Mouse (Mus musculus): ENCODE measurements around the gene Rapgef4. TPM values are rescaled to one million over a fixed set of nuclear protein-coding genes. Genes with fewer than 3 reads are reported as not detected.

Rapgef4 gene
- polyA plus RNA-seq, 1 experiment, result not detected

- H3K27ac ChIP-seq (ENCODE audit: insufficient read depth, low read depth, low read length), result no peak overlapping the region
- peaks cover 6% of the 10 kb centered on the region for H3K4me1 ChIP-seq (ENCODE audit: control insufficient read depth, insufficient read depth, low read length)
- H3K4me3 ChIP-seq (ENCODE audit: insufficient read depth, low read depth, low read length), result no peak overlapping the region
- 34% methylated on average over 9 of the region's 9 CpGs for WGBS
- no peak for TF ChIP-seq CTCF (IDR thresholded peaks at IDR 0.05; ENCODE audit: insufficient read depth, low read depth, low read length)
- 0 out of 2 replicates have a peak, but pooled peaks have one; percentile 17 for TF ChIP-seq POLR2A (IDR thresholded peaks at IDR 0.05; ENCODE audit: insufficient read depth, low read depth, low read length)
Measured at GRCm38 (mm10) chr2:72157561-72157960, 176.5 kb downstream of the Rapgef4 start.

- no peak overlapping the region for H3K4me3 ChIP-seq (ENCODE audit: insufficient read depth, low read depth, low read length)
- no peak overlapping the region for H3K27ac ChIP-seq (ENCODE audit: insufficient read depth, low read depth, low read length)
- peaks cover 6% of the 10 kb centered on the region for H3K4me1 ChIP-seq (ENCODE audit: control insufficient read depth, insufficient read depth, low read length)
- WGBS, result 76% methylated on average over 5 of the region's 5 CpGs
- no peak for TF ChIP-seq POLR2A (IDR thresholded peaks at IDR 0.05; ENCODE audit: insufficient read depth, low read depth, low read length)
- TF ChIP-seq CTCF (IDR thresholded peaks at IDR 0.05; ENCODE audit: insufficient read depth, low read depth, low read length), result no peak
Measured at GRCm38 (mm10) chr2:72158045-72158444, 177.0 kb downstream of the Rapgef4 start.

GRCm38 (mm10) chr2:72158691-72159225 lies 177.7 kb downstream of the Rapgef4 start:
- H3K27ac ChIP-seq (ENCODE audit: insufficient read depth, low read depth, low read length), result no peak overlapping the region
- peaks cover 6% of the 10 kb centered on the region for H3K4me1 ChIP-seq (ENCODE audit: control insufficient read depth, insufficient read depth, low read length)
- H3K4me3 ChIP-seq (ENCODE audit: insufficient read depth, low read depth, low read length), result no peak overlapping the region
- WGBS, result 61% methylated on average over 10 of the region's 10 CpGs
- TF ChIP-seq CTCF (IDR thresholded peaks at IDR 0.05; ENCODE audit: insufficient read depth, low read depth, low read length) (no peak), POLR2A (IDR thresholded peaks at IDR 0.05; ENCODE audit: insufficient read depth, low read depth, low read length) (no peak)

GRCm38 (mm10) chr2:72159281-72159680 lies 178.2 kb downstream of the Rapgef4 start:
- no peak overlapping the region for H3K27ac ChIP-seq (ENCODE audit: insufficient read depth, low read depth, low read length)
- TF ChIP-seq POLR2A (IDR thresholded peaks at IDR 0.05; ENCODE audit: insufficient read depth, low read depth, low read length) (no peak), CTCF (IDR thresholded peaks at IDR 0.05; ENCODE audit: insufficient read depth, low read depth, low read length) (no peak)
- peaks cover 6% of the 10 kb centered on the region for H3K4me1 ChIP-seq (ENCODE audit: control insufficient read depth, insufficient read depth, low read length)
- no peak overlapping the region for H3K4me3 ChIP-seq (ENCODE audit: insufficient read depth, low read depth, low read length)
- WGBS, result 89% methylated on average over 6 of the region's 6 CpGs

GRCm38 (mm10) chr2:72165136-72165854 lies 184.3 kb downstream of the Rapgef4 start:
- Histone ChIP-seq H3K27ac (ENCODE audit: insufficient read depth, low read depth, low read length) (no peak overlapping the region), H3K4me3 (ENCODE audit: insufficient read depth, low read depth, low read length) (no peak overlapping the region), H3K4me1 (ENCODE audit: control insufficient read depth, insufficient read depth, low read length) (peaks cover 3% of the 10 kb centered on the region)
- TF ChIP-seq CTCF (IDR thresholded peaks at IDR 0.05; ENCODE audit: insufficient read depth, low read depth, low read length), result no peak
- TF ChIP-seq POLR2A (IDR thresholded peaks at IDR 0.05; ENCODE audit: insufficient read depth, low read depth, low read length), result no peak
- 77% methylated on average over 5 of the region's 5 CpGs for WGBS

GRCm38 (mm10) chr2:72169451-72170100 lies 188.5 kb downstream of the Rapgef4 start:
- H3K27ac ChIP-seq (ENCODE audit: insufficient read depth, low read depth, low read length), result no peak overlapping the region
- H3K4me3 ChIP-seq (ENCODE audit: insufficient read depth, low read depth, low read length), result no peak overlapping the region
- no peak for TF ChIP-seq CTCF (IDR thresholded peaks at IDR 0.05; ENCODE audit: insufficient read depth, low read depth, low read length)
- no peak for TF ChIP-seq POLR2A (IDR thresholded peaks at IDR 0.05; ENCODE audit: insufficient read depth, low read depth, low read length)
- WGBS, result 81% methylated on average over 9 of the region's 9 CpGs
- peaks cover 3% of the 10 kb centered on the region for H3K4me1 ChIP-seq (ENCODE audit: control insufficient read depth, insufficient read depth, low read length)

- H3K27ac ChIP-seq (ENCODE audit: insufficient read depth, low read depth, low read length), result no peak overlapping the region
- no peak overlapping the region for H3K4me3 ChIP-seq (ENCODE audit: insufficient read depth, low read depth, low read length)
- TF ChIP-seq POLR2A (IDR thresholded peaks at IDR 0.05; ENCODE audit: insufficient read depth, low read depth, low read length) (no peak), CTCF (IDR thresholded peaks at IDR 0.05; ENCODE audit: insufficient read depth, low read depth, low read length) (no peak)
- WGBS, result 86% methylated on average over 8 of the region's 8 CpGs
- H3K4me1 ChIP-seq (ENCODE audit: control insufficient read depth, insufficient read depth, low read length), result peaks cover 5% of the 10 kb centered on the region
Measured at GRCm38 (mm10) chr2:72170546-72170945, 189.5 kb downstream of the Rapgef4 start.

- Histone ChIP-seq H3K4me1 (ENCODE audit: control insufficient read depth, insufficient read depth, low read length) (peaks cover 6% of the 10 kb centered on the region), H3K4me3 (ENCODE audit: insufficient read depth, low read depth, low read length) (no peak overlapping the region), H3K27ac (ENCODE audit: insufficient read depth, low read depth, low read length) (no peak overlapping the region)
- 92% methylated on average over 5 of the region's 5 CpGs for WGBS
- TF ChIP-seq POLR2A (IDR thresholded peaks at IDR 0.05; ENCODE audit: insufficient read depth, low read depth, low read length) (no peak), CTCF (IDR thresholded peaks at IDR 0.05; ENCODE audit: insufficient read depth, low read depth, low read length) (no peak)
Measured at GRCm38 (mm10) chr2:72171204-72171603, 190.2 kb downstream of the Rapgef4 start.

- peaks cover 6% of the 10 kb centered on the region for H3K4me1 ChIP-seq (ENCODE audit: control insufficient read depth, insufficient read depth, low read length)
- TF ChIP-seq CTCF (IDR thresholded peaks at IDR 0.05; ENCODE audit: insufficient read depth, low read depth, low read length), result no peak
- TF ChIP-seq POLR2A (IDR thresholded peaks at IDR 0.05; ENCODE audit: insufficient read depth, low read depth, low read length), result no peak
- H3K4me3 ChIP-seq (ENCODE audit: insufficient read depth, low read depth, low read length), result no peak overlapping the region
- no peak overlapping the region for H3K27ac ChIP-seq (ENCODE audit: insufficient read depth, low read depth, low read length)
- 88% methylated on average over 3 of the region's 3 CpGs for WGBS
Measured at GRCm38 (mm10) chr2:72173010-72173409, 192.0 kb downstream of the Rapgef4 start.

All from olfactory bulb, adult 2 months (tissue).